Mouse (Mus musculus): Measurements from ENCODE around the gene Id4. TPM values are rescaled to one million over a fixed set of nuclear protein-coding genes. Genes with fewer than 3 reads are reported as not detected.

Gene Id4
- polyA plus RNA-seq, 1 experiment from 2014 or later, result 3.2 TPM

DNA sequence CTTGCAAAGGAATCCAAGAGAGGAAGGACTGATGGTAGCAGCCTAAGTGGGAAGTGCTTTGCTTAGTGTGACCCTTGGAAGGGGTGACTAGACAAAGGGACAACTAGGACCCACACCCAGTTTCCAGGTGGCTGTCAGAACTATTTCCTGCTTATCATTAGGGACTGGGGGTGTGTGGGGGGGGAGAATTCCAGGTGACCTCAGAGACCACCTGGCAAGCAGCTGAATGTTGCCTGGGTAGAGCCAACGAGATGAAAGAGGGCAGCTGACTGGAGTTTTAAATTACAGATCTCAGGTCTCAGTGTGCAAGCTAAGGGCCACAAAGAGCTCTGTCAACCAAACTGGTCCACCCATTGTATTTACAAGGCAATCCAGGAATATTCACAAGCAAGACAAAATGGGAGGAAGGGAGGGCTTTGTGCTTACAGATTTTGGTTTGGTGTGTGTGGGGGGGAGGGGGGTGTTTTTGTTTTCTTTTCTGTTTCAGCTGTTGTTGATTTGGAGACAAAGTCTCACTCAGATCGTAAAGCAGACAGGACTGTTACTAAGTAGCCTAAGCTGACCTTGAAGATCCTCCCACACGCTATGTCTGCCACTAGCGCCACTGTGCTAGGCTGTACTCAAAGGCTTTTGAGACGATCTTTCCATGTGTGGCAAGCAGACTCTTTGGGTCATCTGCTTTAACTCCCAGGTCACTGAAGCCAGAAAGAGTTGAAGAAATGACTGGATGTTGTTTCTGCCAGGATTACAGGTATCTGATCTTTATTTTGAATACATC lies 15.6 kb upstream of the Id4 start:
- Histone ChIP-seq H3K4me3 (ENCODE audit: low read depth, low read length) (no peak overlapping the region), H3K27me3 (ENCODE audit: control insufficient read depth, insufficient read depth, low read length) (no peaks in the 10 kb centered on the region)
- no peak for ATAC-seq (replicated peaks; ENCODE audit: insufficient number of reproducible peaks, low FRiP score, low TSS enrichment)

DNA sequence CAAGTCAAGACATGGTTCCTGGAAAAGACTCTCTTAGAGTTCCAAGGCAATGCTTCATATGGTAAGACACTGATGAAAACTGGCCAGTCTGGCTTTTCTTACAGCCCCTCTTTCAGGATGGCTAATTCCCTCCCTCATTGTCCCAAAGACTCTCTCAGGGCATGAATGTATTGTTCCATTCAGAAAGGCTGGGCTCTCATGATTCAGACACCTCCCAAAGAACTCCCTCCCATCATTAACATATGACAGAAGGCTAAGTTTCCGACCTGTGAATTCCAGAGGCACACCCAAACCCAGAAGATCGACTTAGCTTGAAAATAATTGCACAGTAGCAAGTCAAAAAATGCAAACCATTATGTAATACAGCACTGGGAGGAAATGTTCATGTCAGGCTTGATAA lies 8.5 kb upstream of the Id4 start:
- WGBS (ENCODE audit: insufficient replicate concordance), result 49% methylated on average over 2 of the region's 2 CpGs
- no peaks in the 10 kb centered on the region for H3K4me1 ChIP-seq (ENCODE audit: control insufficient read depth, insufficient read depth, low read length)

More for the DNA sequence above, 15.6 kb upstream of the Id4 start:
- Histone ChIP-seq H3K9ac (ENCODE audit: low read depth, low read length) (no peak overlapping the region), H3K4me2 (no peak overlapping the region), H3K9me3 (replicated peaks; ENCODE audit: control insufficient read depth, low read length) (no peaks in the 10 kb centered on the region), H3K4me1 (ENCODE audit: control insufficient read depth, insufficient read depth, low read length) (no peaks in the 10 kb centered on the region), H3K27ac (ENCODE audit: low read depth, low read length) (no peak overlapping the region), H3K36me3 (ENCODE audit: control insufficient read depth, insufficient read depth, low read length) (no peaks in the 10 kb centered on the region)
- WGBS (ENCODE audit: insufficient replicate concordance), result 49% methylated on average over 5 of the region's 5 CpGs

GRCm38 (mm10) chr13:48255026-48255425 lies 6.0 kb upstream of the Id4 start:
- Histone ChIP-seq H3K4me1 (ENCODE audit: control insufficient read depth, insufficient read depth, low read length) (no peaks in the 10 kb centered on the region), H3K27ac (ENCODE audit: low read depth, low read length) (no peak overlapping the region), H3K9ac (ENCODE audit: low read depth, low read length) (no peak overlapping the region), H3K36me3 (ENCODE audit: control insufficient read depth, insufficient read depth, low read length) (no peaks in the 10 kb centered on the region), H3K4me3 (ENCODE audit: low read depth, low read length) (no peak overlapping the region), H3K4me2 (no peak overlapping the region), H3K27me3 (ENCODE audit: control insufficient read depth, insufficient read depth, low read length) (no peaks in the 10 kb centered on the region), H3K9me3 (replicated peaks; ENCODE audit: control insufficient read depth, low read length) (0 out of 2 replicates have a peak, but pooled peaks cover 2% of the 10 kb centered on the region)
- 79% methylated on average over 8 of the region's 8 CpGs for WGBS (ENCODE audit: insufficient replicate concordance)
- ATAC-seq (replicated peaks; ENCODE audit: insufficient number of reproducible peaks, low FRiP score, low TSS enrichment), result no peak

More for the DNA sequence above, 8.5 kb upstream of the Id4 start:
- no peaks in the 10 kb centered on the region for H3K27me3 ChIP-seq (ENCODE audit: control insufficient read depth, insufficient read depth, low read length)
- ATAC-seq (replicated peaks; ENCODE audit: insufficient number of reproducible peaks, low FRiP score, low TSS enrichment), result no peak
- H3K36me3 ChIP-seq (ENCODE audit: control insufficient read depth, insufficient read depth, low read length), result no peaks in the 10 kb centered on the region
- 0 out of 2 replicates have a peak, but pooled peaks cover 2% of the 10 kb centered on the region for H3K9me3 ChIP-seq (replicated peaks; ENCODE audit: control insufficient read depth, low read length)
- H3K9ac ChIP-seq (ENCODE audit: low read depth, low read length), result no peak overlapping the region
- no peak overlapping the region for H3K4me3 ChIP-seq (ENCODE audit: low read depth, low read length)
- no peak overlapping the region for H3K4me2 ChIP-seq
- H3K27ac ChIP-seq (ENCODE audit: low read depth, low read length), result no peak overlapping the region

GRCm38 (mm10) chr13:48261341-48262221 lies 553 bp downstream of the Id4 start:
- peaks cover 3% of the 10 kb centered on the region; the same call in 1 of the 2 replicates for H3K27me3 ChIP-seq (ENCODE audit: control insufficient read depth, insufficient read depth, low read length)
- H3K9me3 ChIP-seq (replicated peaks; ENCODE audit: control insufficient read depth, low read length), result no peaks in the 10 kb centered on the region
- WGBS (ENCODE audit: insufficient replicate concordance), result under 1% methylated on average over 97 of the region's 98 CpGs
- H3K27ac ChIP-seq (ENCODE audit: low read depth, low read length), result peak overlapping the region; percentile 76
- ATAC-seq (replicated peaks; ENCODE audit: insufficient number of reproducible peaks, low FRiP score, low TSS enrichment), result peak; percentile 21
- H3K36me3 ChIP-seq (ENCODE audit: control insufficient read depth, insufficient read depth, low read length), result no peaks in the 10 kb centered on the region
- peak overlapping the region; percentile 83 for H3K4me2 ChIP-seq
- no peaks in the 10 kb centered on the region for H3K4me1 ChIP-seq (ENCODE audit: control insufficient read depth, insufficient read depth, low read length)
- H3K9ac ChIP-seq (ENCODE audit: low read depth, low read length), result peak overlapping the region; percentile 80
- H3K4me3 ChIP-seq (ENCODE audit: low read depth, low read length), result peak overlapping the region; percentile 69

DNA sequence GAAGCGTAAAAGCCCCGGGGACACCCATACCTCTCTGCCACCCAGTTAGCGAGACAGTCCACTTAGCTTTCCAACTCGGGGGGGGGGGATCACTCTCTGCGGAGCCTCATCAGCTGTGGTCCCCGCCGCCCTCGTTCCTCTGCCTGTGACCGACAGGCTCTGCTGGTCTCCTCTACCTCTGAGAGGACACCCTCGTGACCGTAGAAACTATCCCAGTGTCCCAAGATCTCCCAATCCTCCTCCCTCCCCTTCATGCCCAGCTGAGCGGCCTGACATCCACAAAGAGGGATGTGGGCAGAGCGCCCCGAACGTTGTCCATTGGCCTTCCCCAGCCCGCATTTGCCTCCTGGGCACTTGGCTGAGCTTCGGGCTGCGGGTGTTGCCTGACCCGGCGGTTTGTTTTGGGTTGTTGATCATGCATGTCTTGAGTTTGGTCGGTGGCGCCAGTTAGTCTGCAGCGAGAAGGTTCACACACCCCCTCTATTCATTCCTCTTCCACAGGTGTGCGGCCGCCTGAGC lies 1.5 kb downstream of the Id4 start:
- Histone ChIP-seq H3K4me1 (ENCODE audit: control insufficient read depth, insufficient read depth, low read length) (no peaks in the 10 kb centered on the region), H3K4me3 (ENCODE audit: low read depth, low read length) (peak overlapping the region; percentile 69), H3K27me3 (ENCODE audit: control insufficient read depth, insufficient read depth, low read length) (peaks cover 3% of the 10 kb centered on the region; the same call in 1 of the 2 replicates), H3K4me2 (peak overlapping the region; percentile 83), H3K27ac (ENCODE audit: low read depth, low read length) (no peak overlapping the region), H3K36me3 (ENCODE audit: control insufficient read depth, insufficient read depth, low read length) (no peaks in the 10 kb centered on the region), H3K9ac (ENCODE audit: low read depth, low read length) (peak overlapping the region; percentile 80; the same call in 1 of the 2 replicates), H3K9me3 (replicated peaks; ENCODE audit: control insufficient read depth, low read length) (no peaks in the 10 kb centered on the region)
- WGBS (ENCODE audit: insufficient replicate concordance), result under 1% methylated on average over 25 of the region's 25 CpGs
- ATAC-seq (replicated peaks; ENCODE audit: insufficient number of reproducible peaks, low FRiP score, low TSS enrichment), result no peak

DNA sequence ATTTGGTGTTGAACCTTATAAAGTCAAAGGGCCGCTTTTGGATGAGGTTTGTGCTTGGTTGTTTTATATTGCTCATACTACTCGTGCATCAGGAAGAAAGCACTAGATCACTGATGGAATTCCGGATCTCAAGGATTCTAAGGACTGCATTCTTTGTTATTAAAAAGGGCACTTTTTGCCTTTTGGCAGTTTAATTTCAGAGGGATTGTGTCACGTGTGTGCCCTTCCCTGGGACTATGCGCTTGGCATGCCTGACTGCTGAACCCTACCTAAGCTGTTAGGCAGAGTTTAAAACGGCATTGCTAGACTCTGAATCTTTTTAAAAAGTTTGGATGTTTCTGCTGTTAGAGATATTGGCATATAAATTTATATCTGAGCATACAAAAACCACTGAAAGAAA lies 4.0 kb downstream of the Id4 start:
- Histone ChIP-seq H3K36me3 (ENCODE audit: control insufficient read depth, insufficient read depth, low read length) (no peaks in the 10 kb centered on the region), H3K27ac (ENCODE audit: low read depth, low read length) (no peak overlapping the region), H3K27me3 (ENCODE audit: control insufficient read depth, insufficient read depth, low read length) (peaks cover 3% of the 10 kb centered on the region; the same call in 1 of the 2 replicates), H3K4me1 (ENCODE audit: control insufficient read depth, insufficient read depth, low read length) (no peaks in the 10 kb centered on the region; the same call in 1 of the 2 replicates), H3K9ac (ENCODE audit: low read depth, low read length) (no peak overlapping the region), H3K4me2 (no peak overlapping the region), H3K4me3 (ENCODE audit: low read depth, low read length) (no peak overlapping the region), H3K9me3 (replicated peaks; ENCODE audit: control insufficient read depth, low read length) (no peaks in the 10 kb centered on the region)
- 83% methylated on average over 6 of the region's 6 CpGs for WGBS (ENCODE audit: insufficient replicate concordance)
- ATAC-seq (replicated peaks; ENCODE audit: insufficient number of reproducible peaks, low FRiP score, low TSS enrichment), result no peak

DNA sequence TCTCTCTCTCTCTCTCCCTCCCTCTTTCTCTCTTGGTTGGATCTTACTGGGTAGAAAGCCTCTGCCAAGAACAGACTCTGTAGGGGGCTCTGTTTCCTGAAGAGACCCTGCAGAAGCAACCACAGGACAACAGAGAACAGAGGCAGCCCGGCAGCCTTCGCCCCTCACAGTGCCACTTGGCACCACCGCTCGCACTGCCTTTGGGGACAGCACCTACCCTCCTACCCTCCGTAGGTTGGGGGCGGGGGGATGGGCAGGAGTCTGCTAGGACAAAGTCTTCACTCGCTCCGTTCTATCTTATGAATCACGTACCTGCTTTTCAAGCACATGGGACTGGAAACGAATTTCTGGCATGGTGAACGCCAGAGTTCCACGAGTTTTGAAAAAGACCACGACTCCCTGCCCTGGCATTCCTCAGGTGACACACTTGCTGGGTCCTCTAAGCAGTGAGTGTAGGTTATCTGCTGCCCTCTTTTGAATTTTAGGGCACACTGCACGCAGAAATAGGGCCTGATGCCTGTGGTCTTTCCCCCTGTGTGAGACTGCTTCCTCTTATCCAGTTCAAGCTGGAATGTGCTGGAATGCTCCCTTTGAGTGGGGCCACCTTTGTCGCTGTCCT lies 12.5 kb downstream of the Id4 start:
- peak; percentile 57; the same call in 1 of the 2 replicates for ATAC-seq (replicated peaks; ENCODE audit: insufficient number of reproducible peaks, low FRiP score, low TSS enrichment)
- no peaks in the 10 kb centered on the region for H3K36me3 ChIP-seq (ENCODE audit: control insufficient read depth, insufficient read depth, low read length)
- H3K27ac ChIP-seq (ENCODE audit: low read depth, low read length), result no peak overlapping the region
- no peaks in the 10 kb centered on the region for H3K27me3 ChIP-seq (ENCODE audit: control insufficient read depth, insufficient read depth, low read length)
- H3K9ac ChIP-seq (ENCODE audit: low read depth, low read length), result peak overlapping the region; percentile 29; the same call in 1 of the 2 replicates
- H3K9me3 ChIP-seq (replicated peaks; ENCODE audit: control insufficient read depth, low read length), result no peaks in the 10 kb centered on the region
- peak overlapping the region; percentile 73 for H3K4me2 ChIP-seq
- WGBS (ENCODE audit: insufficient replicate concordance), result 4% methylated on average over 15 of the region's 15 CpGs
- peaks cover 8% of the 10 kb centered on the region for H3K4me1 ChIP-seq (ENCODE audit: control insufficient read depth, insufficient read depth, low read length)
- H3K4me3 ChIP-seq (ENCODE audit: low read depth, low read length), result peak overlapping the region; percentile 39

DNA sequence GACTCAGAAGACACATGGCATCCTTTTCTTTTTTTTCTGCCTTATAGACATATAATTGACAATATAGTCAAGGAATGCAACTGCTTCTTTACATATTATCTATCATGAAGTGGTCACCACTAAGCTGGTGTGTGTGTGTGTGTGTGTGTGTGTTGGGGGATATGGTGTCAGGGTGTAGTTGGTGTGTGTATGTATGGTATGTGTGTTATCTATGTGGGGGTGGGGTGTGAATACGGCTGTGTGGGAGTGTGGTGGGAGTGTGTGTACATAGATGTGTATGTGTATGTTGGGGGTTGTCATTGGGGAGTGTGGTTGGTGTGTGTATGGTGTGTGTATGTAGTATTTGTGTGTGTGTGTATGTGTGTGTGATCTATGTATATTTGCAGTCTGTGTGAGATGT lies 13.1 kb downstream of the Id4 start:
- ATAC-seq (replicated peaks; ENCODE audit: insufficient number of reproducible peaks, low FRiP score, low TSS enrichment), result no peak
- 73% methylated on average over 1 of the region's 1 CpGs for WGBS (ENCODE audit: insufficient replicate concordance)
- H3K36me3 ChIP-seq (ENCODE audit: control insufficient read depth, insufficient read depth, low read length), result no peaks in the 10 kb centered on the region
- H3K4me3 ChIP-seq (ENCODE audit: low read depth, low read length), result no peak overlapping the region
- no peaks in the 10 kb centered on the region for H3K27me3 ChIP-seq (ENCODE audit: control insufficient read depth, insufficient read depth, low read length)
- no peaks in the 10 kb centered on the region for H3K9me3 ChIP-seq (replicated peaks; ENCODE audit: control insufficient read depth, low read length)
- H3K27ac ChIP-seq (ENCODE audit: low read depth, low read length), result no peak overlapping the region
- H3K4me2 ChIP-seq, result no peak overlapping the region
- no peak overlapping the region for H3K9ac ChIP-seq (ENCODE audit: low read depth, low read length)
- peaks cover 8% of the 10 kb centered on the region for H3K4me1 ChIP-seq (ENCODE audit: control insufficient read depth, insufficient read depth, low read length)

All from heart, embryonic 11.5 days (tissue).